Mouse (Mus musculus): Measurements from ENCODE around the gene Dab2ip.

DNA sequence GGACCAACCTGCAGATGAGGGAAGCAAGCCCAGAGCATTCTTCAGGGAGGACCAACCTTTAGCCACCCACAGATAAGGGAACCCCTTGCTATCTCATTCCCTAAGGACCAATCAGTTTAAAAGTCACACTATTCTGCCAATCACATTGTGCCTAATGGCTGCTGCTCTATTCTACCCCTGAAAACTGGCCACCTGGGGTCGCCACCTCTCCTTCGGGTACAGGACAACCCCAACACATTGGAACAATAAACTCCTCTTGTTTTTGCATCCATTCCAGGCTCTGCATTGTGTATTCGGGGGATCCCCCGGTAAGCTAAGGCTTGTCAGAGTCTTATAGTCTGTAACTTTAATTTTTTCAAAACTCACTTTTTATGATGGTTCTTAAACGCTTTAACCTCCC is 203.4 kb downstream of the Dab2ip start:
- TF ChIP-seq CTCF (IDR thresholded peaks at IDR 0.05; ENCODE audit: low read depth) (peak; percentile 47), EP300 (optimal IDR thresholded peaks at IDR 0.05) (no peak)
